Mouse (Mus musculus) thymus, adult 2 months (tissue): ENCODE data around the gene Ap4m1. TPM values are rescaled to one million over a fixed set of nuclear protein-coding genes. Genes with fewer than 3 reads are reported as not detected.

Experiments
- DNase-seq: peaks from one replicate; pipeline ENCODE4 v3.0.0; 2021
- H3K27ac ChIP-seq: fragments of 200-500 bp; 2 replicates; pipeline ENCODE4 v1.5.1; 2012; ENCODE audit warnings: low read length, control low read depth; ENCODE audit not compliant: control insufficient read depth, insufficient read depth
- H3K27me3 ChIP-seq: fragments of 200-500 bp; 2 replicates; pipeline ENCODE4 v1.6.1; 2012; ENCODE audit warnings: mild to moderate bottlenecking, low read length, moderate library complexity, mixed read lengths; ENCODE audit not compliant: control insufficient read depth, insufficient read depth
- H3K36me3 ChIP-seq: fragments of 200-500 bp; 2 replicates; pipeline ENCODE4 v1.6.1; 2012; ENCODE audit warnings: mild to moderate bottlenecking, low read length, moderate library complexity; ENCODE audit not compliant: control insufficient read depth, insufficient read depth
- H3K4me1 ChIP-seq: fragments of 200-500 bp; replicated peaks from 2 replicates; pipeline ENCODE4 v1.6.1; 2012; ENCODE audit warnings: low read length; ENCODE audit not compliant: control insufficient read depth, insufficient read depth
- H3K4me3 ChIP-seq: fragments of 200-500 bp; 2 replicates; pipeline ENCODE4 v1.5.1; 2012; ENCODE audit warnings: mild to moderate bottlenecking, low read length, control low read depth, moderate library complexity; ENCODE audit not compliant: control insufficient read depth, insufficient read depth
- CTCF ChIP-seq: fragments of 200-500 bp; IDR thresholded peaks from 2 replicates; pipeline ENCODE4 v1.5.1; 2012; ENCODE audit warnings: mild to moderate bottlenecking, control low read depth, low read length, moderate library complexity, borderline replicate concordance; ENCODE audit not compliant: control insufficient read depth, poor library complexity, insufficient read depth; ENCODE audit errors: extremely low read depth
- POLR2A ChIP-seq: fragments of 200-500 bp; IDR thresholded peaks from 2 replicates; pipeline ENCODE4 v1.6.1; 2012; ENCODE audit warnings: mild to moderate bottlenecking, low read length, control low read depth, moderate library complexity; ENCODE audit not compliant: control insufficient read depth, poor library complexity, insufficient read depth; ENCODE audit errors: extremely low read depth
- WGBS: fragments of 180-500 bp; shearing (Covaris S2); methylation state at CpG from one replicate; pipeline ENCODE4 v1.1.7; 2018; 5-methylcytosine and 5-hydroxymethylcytosine counted together
- polyA plus RNA-seq: library from polyadenylated mRNA; depleted of rRNA; stranded (reverse); fragments of >200 nt; gene quantifications from 2 replicates; pipeline ENCODE4 v1.2.3, GENCODE M21; 2012

The Ap4m1 gene
- polyA plus RNA-seq, 1 experiment: 44.2 TPM

DNA sequence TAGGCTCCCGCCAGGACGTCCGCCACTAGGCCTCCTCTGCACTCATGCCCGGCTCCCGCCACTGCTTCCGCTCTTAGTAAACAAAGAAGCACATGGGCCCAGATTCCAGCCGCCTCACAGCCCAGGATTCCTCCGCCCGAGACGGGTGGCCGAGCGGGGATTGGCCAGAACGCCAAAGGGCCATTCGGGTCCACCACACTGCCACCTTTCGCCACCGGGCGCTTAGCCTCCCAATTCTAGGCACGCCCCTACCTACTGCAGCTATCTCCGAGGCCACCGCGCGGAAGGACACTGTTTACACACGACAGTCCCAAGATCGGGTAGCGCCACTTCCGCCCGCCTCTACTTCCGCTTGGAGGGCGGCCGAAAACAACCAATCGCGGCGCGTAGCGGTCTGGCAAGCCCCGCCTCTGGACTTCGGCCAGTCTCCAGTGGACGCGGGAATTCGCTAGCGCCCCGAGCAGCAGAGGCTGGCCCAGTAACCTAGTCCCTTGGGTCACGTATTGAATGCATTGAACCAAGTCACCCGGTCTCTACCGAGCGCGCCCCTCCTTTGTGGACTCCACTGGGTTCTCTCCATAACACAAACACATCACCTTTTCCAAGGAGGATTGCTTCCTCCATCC lies 753 bp upstream of the Ap4m1 start:
- H3K27me3 ChIP-seq: no peaks in the 10 kb centered on the region
- peak overlapping the region; percentile 86 for H3K4me3 ChIP-seq
- DNase-seq: peak; percentile 91
- H3K4me1 ChIP-seq: 0 out of 2 replicates have a peak, but pooled peaks cover 3% of the 10 kb centered on the region
- peak overlapping the region; percentile 76 for H3K27ac ChIP-seq
- TF ChIP-seq POLR2A (peak; percentile 28), CTCF (no peak)
- under 1% methylated on average over 47 of the region's 47 CpGs for WGBS
- peaks cover 31% of the 10 kb centered on the region for H3K36me3 ChIP-seq

DNA sequence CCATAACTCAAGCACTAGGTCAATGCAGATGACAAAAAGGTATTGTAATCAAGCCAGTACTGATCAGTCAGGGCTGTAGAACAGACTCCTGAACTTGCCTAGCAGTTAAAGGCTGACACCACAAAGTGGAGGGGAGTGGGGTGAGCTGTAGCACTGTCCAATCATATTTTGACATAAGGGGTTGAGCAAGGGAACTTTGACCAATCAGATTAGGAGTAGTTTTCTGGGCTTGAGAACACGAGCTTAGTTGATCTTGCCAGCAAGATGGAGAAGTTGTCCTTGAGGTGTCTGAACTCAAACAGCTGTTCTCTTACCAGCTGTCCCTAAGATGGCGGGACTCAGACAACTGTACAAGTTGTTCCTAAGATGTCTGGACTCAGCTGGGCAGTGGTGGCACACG lies 1.4 kb downstream of the Ap4m1 start:
- Histone ChIP-seq H3K36me3 (peaks cover 24% of the 10 kb centered on the region), H3K4me3 (no peak overlapping the region), H3K27me3 (no peaks in the 10 kb centered on the region), H3K27ac (no peak overlapping the region), H3K4me1 (0 out of 2 replicates have a peak, but pooled peaks cover 3% of the 10 kb centered on the region)
- WGBS: 90% methylated on average over 3 of the region's 3 CpGs
- no peak for DNase-seq
- TF ChIP-seq CTCF (no peak), POLR2A (no peak)

DNA sequence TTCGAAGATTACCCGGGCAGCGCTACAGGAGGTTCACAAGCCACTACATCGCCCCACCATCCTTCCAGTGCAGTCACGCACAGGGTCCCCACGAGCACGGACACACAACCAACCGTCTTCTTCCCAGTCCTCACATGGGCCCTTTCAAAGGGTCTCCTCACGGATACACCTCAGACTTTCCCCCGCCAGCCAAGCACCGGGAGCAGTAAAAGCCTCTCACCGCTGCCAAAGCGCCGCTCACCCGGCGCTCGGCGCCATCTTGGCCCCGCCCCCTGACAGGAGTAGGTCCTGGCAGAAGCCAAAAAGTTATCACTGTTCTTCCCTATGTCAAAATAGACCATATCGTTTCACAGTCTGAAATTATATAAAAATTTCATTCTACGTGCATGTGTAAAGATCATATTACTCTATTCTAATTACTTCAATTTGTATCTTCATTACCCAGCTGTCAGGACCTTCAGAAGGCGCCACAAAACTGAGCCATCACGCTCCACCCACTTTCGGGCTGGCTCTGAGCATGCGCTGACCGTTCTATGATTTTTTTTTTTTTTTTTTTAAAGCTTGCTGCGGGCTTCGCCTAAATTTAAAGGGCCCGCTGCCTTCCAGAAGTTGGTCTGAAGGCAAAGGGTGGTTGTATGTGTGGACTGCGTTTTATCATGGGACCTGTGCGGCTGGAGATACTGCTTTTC lies 15.3 kb downstream of the Ap4m1 start, which contains the start of the genes Taf6 and Cnpy4:
Gene Taf6, minus strand, starts transcription at position 502 of the 689 bp plus-strand sequence.
Gene Cnpy4, plus strand, starts transcription at position 536 of the 689 bp plus-strand sequence.
- Histone ChIP-seq H3K4me1 (peaks cover 5% of the 10 kb centered on the region; the same call in 1 of the 2 replicates), H3K4me3 (peak within 1 kb of the TSS; percentile 100), H3K36me3 (peaks cover 2% of the 10 kb centered on the region), H3K27me3 (no peaks in the 10 kb centered on the region), H3K27ac (peak within 1 kb of the TSS; percentile 71; the same call in 1 of the 2 replicates)
- DNase-seq: peak; percentile 83
- TF ChIP-seq POLR2A (peak; percentile 98), CTCF (0 out of 2 replicates have a peak, but pooled peaks have one; percentile 34)
- WGBS: under 1% methylated on average over 31 of the region's 31 CpGs

DNA sequence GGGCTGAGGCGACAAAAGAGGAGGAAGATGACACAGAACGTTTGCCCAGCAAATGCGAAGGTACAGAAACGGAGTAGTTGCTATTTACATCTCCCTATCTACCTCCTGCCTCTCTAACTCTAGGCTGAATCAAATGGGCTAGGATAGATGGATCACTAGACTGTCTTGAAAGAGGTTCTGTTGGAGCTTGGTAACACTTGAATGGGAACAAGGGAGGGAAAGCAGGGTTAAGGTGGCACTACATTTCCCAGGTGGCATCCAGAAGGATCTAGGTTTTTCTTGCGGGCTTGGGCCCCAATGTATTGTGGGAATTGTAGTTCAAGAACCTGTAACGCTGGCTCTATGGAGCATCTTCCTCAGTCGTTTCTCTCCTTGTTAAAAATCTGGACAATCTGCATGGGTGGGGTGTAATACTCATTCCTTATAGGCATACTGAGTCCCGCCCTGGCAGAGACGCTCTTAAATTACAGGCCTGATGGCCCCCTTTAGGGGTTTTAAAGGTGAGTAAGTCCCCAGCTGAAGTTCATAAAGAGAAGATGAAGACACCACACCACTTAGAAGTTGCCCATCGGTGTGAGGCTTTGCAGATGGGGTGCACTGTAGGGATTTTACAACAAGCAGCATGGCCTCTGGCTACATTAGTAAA lies 16.0 kb downstream of the Ap4m1 start:
- no peaks in the 10 kb centered on the region; the same call in 1 of the 2 replicates for H3K36me3 ChIP-seq
- under 1% methylated on average over 10 of the region's 10 CpGs for WGBS

DNA sequence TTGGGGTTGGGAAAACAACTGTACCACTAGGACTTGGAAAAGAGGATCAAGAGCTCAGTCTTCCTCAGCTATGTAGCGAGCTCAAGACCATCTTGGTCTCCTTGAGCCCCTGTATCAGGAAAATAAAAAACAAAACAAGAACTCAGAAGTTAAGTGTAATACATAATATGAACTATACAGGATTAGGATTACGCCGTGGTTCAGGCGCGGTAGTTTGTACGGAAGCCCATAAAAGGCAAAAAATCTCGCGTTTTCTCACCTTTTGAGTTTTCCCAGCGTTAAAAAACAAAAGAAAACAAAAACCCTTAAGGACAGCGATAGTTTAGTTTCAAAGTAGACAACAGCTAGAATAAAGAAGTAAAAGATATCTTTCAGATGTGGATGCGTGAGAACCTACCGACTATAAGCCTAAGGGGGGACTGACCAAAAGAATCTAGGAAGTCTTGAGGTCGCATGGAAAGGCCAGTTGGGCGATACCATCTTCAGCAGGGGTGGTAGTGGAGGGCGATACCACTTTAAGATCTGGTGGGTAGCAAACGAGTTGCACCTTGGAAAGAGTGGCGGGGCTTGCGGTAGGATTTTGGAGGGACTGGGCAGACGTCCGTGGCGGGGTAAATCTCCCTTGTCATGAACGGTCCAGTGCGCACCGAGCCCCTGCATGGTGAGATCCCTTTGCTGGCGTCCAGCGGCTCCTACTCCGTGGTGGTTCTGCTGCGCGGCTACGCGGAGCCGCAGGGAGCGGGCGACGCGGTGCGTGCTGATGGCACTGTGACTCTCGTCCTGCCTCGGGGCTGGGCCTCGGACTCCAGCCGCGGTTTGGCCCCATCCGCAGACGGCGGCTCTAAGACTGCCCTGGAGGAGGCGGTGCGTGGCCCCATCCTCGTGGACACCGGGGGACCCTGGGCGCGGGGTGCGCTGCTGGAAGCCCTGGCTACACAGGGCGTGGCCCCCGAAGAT lies 22.2 kb downstream of the Ap4m1 start, which contains the start of gene Mblac1:
Gene Mblac1, plus strand, starts transcription at position 544 of the 957 bp plus-strand sequence.
- WGBS: 3% methylated on average over 54 of the region's 54 CpGs
- H3K36me3 ChIP-seq: no peaks in the 10 kb centered on the region
- TF ChIP-seq CTCF: 0 out of 2 replicates have a peak, but pooled peaks have one; percentile 60
- TF ChIP-seq POLR2A: peak; percentile 17; the same call in 1 of the 2 replicates
- peak; percentile 83 for DNase-seq
- no peak within 1 kb of the TSS for H3K27ac ChIP-seq
- H3K4me1 ChIP-seq: peaks cover 5% of the 10 kb centered on the region
- H3K4me3 ChIP-seq: peak within 1 kb of the TSS; percentile 54
- no peaks in the 10 kb centered on the region for H3K27me3 ChIP-seq

More for the DNA sequence above, 16.0 kb downstream of the Ap4m1 start:
- H3K27ac ChIP-seq: peak overlapping the region; percentile 71; the same call in 1 of the 2 replicates
- no peak for TF ChIP-seq CTCF
- peak overlapping the region; percentile 92 for H3K4me3 ChIP-seq
- peak; percentile 71 for DNase-seq
- no peaks in the 10 kb centered on the region for H3K27me3 ChIP-seq
- peaks cover 5% of the 10 kb centered on the region; the same call in 1 of the 2 replicates for H3K4me1 ChIP-seq
